Mouse (Mus musculus): ENCODE data around the gene AI661453.
A peak's percentile ranks its signal among the peaks of the same experiment; 100 is the strongest.

GRCm38 (mm10) chr17:47436156-47436906 is at the start of gene AI661453:
- TF ChIP-seq CTCF (IDR thresholded peaks at IDR 0.05; ENCODE audit: insufficient read depth, low read length) (no peak), POLR2A (IDR thresholded peaks at IDR 0.05; ENCODE audit: borderline replicate concordance, extremely low read depth, low read depth, low read length) (peak; percentile 43; the same call in 1 of the 2 replicates)

All from lung, adult 2 months (tissue).